Mouse (Mus musculus) heart, adult 18-20 months (tissue): ENCODE data around the gene Synm. TPM values are rescaled to one million over a fixed set of nuclear protein-coding genes. Genes with fewer than 3 reads are reported as not detected.

ENCODE experiments used
- DNase-seq, 2 experiments: peaks; one replicate each; pipeline ENCODE4 v3.0.0; 2021 to 2022; ENCODE audit warnings: mixed read lengths in 1 of 2
- microRNA-seq, 2 experiments: library from miRNA; unstranded; fragments of <30 nt; microRNA quantifications; one replicate each; pipeline ENCODE4 v1.2.0; 2022
- total RNA-seq, 2 experiments: library from RNA; stranded (reverse); gene quantifications; 2 replicates each; pipeline ENCODE4 v1.2.3; 2021

Gene Synm
- total RNA-seq, 2 experiments from 2014 or later: 9.6 to 10.6 TPM

GRCm38 (mm10) chr7:67699301-67699700, 60.2 kb downstream of the Synm start:
- DNase-seq: no peak

GRCm38 (mm10) chr7:67697892-67698630, 61.5 kb downstream of the Synm start:
- peak; percentile 69 to 71 for DNase-seq

- DNase-seq: no peak
Observed at GRCm38 (mm10) chr7:67695906-67696305, 63.6 kb downstream of the Synm start.

GRCm38 (mm10) chr7:67692791-67693538, 66.6 kb downstream of the Synm start:
- DNase-seq: no peak

DNA sequence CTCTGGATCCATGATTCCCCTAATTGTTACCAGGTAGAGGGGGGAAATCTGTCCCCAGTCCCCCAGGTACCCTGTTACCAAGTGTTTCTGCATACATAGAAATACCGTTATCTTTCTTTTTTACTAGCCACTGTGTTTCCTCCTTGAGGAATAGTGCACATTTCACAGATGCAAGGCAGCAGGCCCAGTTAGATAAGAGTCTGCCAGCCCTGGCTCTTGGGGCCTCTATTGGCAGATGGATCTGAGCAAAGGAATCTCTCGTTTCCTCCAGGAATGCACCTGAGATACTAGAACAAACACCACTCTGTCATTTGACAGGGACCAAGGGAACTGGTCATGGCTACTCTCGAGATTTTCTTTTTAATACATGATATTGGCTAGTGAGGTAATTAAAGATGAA, 67.4 kb downstream of the Synm start:
- DNase-seq: peak; percentile 73 to 77

DNA sequence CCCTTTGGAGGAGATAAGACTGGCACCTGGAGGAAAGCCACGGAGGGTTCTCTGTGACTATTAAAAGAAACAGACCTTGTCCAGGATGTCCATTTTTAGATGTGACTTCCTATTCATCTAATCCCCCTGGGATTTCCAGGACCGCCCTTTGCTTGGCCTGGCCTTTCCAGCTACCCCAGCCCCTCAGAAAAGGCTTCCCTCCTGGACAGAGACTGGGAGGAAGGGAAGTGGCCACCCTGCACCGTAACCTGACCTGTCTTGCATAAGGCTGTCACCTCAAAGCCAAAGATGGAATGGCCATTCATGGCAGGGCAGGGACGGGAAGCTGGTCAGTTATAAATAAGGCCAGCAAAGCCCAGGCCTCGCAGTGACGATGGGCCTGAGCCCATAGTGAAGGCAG, 68.5 kb downstream of the Synm start:
- DNase-seq: peak in 1 of 2 experiments; percentile 38

DNA sequence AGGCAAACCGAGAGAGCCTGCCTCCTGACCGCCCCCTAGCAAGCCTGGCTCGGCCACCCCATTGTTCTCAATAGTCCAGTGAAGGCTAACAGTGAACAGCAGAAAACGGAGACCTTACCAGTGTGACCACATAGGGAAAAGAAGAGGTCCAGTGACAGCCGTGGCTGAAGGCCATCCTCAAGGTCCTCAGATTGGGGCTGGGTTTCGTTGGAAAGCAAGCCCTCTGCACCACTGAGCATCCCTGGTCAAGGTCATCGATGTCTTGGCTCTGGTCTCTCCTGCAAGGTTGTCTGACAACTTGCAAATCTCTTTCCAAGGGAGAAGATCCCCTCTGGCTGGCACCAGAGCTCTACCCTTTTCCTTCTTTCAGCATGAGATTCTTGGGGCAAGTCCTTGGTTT, 69.7 kb downstream of the Synm start:
- DNase-seq: no peak

DNA sequence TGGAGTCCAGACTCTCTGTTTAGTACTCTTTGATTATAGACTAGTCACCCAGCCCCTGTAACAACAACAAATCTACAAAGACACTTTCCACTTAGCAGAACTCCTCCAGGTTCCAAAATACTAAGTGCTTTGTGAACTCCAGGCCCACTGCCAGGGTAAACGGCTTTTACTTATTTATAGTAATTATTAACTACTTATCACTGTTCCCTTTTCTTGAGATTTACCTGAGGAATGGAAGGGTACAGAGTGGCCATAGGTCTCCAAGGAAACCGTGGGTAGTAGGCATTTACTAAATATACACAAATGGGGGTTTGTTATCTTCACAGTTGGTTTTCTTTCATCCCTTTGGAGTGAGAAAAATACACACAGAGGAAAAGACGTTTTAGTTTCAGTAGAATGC, 71.3 kb downstream of the Synm start:
- DNase-seq: no peak

- DNase-seq: no peak
Observed at GRCm38 (mm10) chr7:67686545-67686944, 73.0 kb downstream of the Synm start.

GRCm38 (mm10) chr7:67683006-67683405, 76.5 kb downstream of the Synm start:
- DNase-seq: no peak

DNA sequence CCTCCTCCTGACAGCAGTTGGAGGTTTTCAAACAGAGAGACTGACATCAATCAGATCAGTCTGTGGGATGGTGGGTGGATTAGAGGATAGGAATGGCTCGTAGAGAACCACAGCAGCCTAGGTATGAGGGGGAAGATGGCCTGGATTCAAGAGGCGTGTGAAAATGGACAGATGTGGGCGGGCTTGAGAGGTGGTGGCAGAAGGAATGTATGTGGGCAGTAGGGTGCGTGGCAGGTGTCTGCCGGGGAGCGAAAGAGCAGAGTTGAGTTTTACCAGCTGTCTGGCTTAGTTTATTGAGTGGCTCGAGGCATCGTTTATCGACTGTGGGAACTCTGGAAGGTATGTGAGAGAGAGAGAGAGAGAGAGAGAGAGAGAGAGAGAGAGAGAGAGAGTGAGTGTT, 78.5 kb downstream of the Synm start:
- DNase-seq: no peak

Small RNA genes lying within 50 kb of the gene (microRNA-seq; reads per million reads assigned to microRNA genes)
- gene Gm23844: 0 reads per million in 2 experiments

Other genes starting within 250 kb of the Synm start
- 10 to 100 TPM; 12.8 to 13.9 TPM for gene Lrrc28, start 114.5 kb downstream of the Synm start, total RNA-seq
- gene Ttc23, start 112.3 kb downstream of the Synm start, total RNA-seq: 10 to 100 TPM; 16.7 to 18.2 TPM
- gene Igf1r, start 193.1 kb upstream of the Synm start, total RNA-seq: 10 to 100 TPM; 10.1 to 15.5 TPM